Mouse (Mus musculus) right cerebral cortex, adult 2 months (tissue): ENCODE measurements at regions not wholly inside any gene's neighbourhood (a gene's known extent, or its start where the extent isn't known, plus 50 kb on each side); places are given as distances from the start of the nearest gene placed in this dataset.
A peak's percentile ranks its signal among the peaks of the same experiment; 100 is the strongest.

Experiments used
- DNase-seq, 2 experiments: peaks; one replicate each; pipeline ENCODE4 v3.0.0; 2021 to 2022; ENCODE audit warnings: low spot score in 2 of 2

GRCm38 (mm10) chr5:26206766-26207122, 50.7 kb upstream of the Gm7361 start:
- DNase-seq = no peak

GRCm38 (mm10) chr5:26206066-26206765, 51.3 kb upstream of the Gm7361 start:
- DNase-seq = no peak

- DNase-seq = no peak
Measured at GRCm38 (mm10) chr5:26202471-26202870, 55.0 kb upstream of the Gm7361 start.

- peak; percentile 4 to 7 for DNase-seq
Measured at GRCm38 (mm10) chr5:26189377-26189776, 68.1 kb upstream of the Gm7361 start.

- DNase-seq = no peak
Measured at GRCm38 (mm10) chr5:26187212-26187611, 66.0 kb upstream of the Gm10220 start.

GRCm38 (mm10) chr5:26185417-26185816, 64.2 kb upstream of the Gm10220 start:
- no peak for DNase-seq

GRCm38 (mm10) chr5:26176064-26176463, 54.8 kb upstream of the Gm10220 start:
- DNase-seq = no peak

- no peak for DNase-seq
Measured at GRCm38 (mm10) chr5:26171662-26172384, 50.6 kb upstream of the Gm10220 start.

- no peak for DNase-seq
Measured at GRCm38 (mm10) chr5:26170717-26171500, 49.7 kb upstream of the Gm10220 start.
